ENCODE assay signal across 8 mouse cellular contexts in genomic region chrX:94122709-94123058, GRCm38 (mm10). TPM values are rescaled to one million over a fixed set of nuclear protein-coding genes. Genes with fewer than 3 reads are reported as not detected.
DNase-seq lines count a peak whose midpoint lies in the region; ATAC-seq and TF ChIP-seq lines count a peak whose summit lies in the region.

No protein-coding gene starts in this region.

- ATAC-seq in heart, embryonic 15.5 days (replicated peaks; ENCODE audit: insufficient number of reproducible peaks, insufficient read depth, low FRiP score, low read depth) = peak; percentile 61
- ATAC-seq in liver, embryonic 11.5 days (replicated peaks; ENCODE audit: low FRiP score) = peak; percentile 63

- no peaks in the 10 kb centered on the region for H3K9me3 ChIP-seq in heart, embryonic 15.5 days (replicated peaks)
- no peaks in the 10 kb centered on the region for H3K9me3 ChIP-seq in E14TG2a.4 (ENCODE audit: low read length)
- peaks cover 6% of the 10 kb centered on the region; the same call in 1 of the 2 replicates for H3K9me3 ChIP-seq in forebrain, embryonic 10.5 days
- no peaks in the 10 kb centered on the region for H3K9me3 ChIP-seq in liver, embryonic 11.5 days (ENCODE audit: control insufficient read depth, low read length)

- peaks cover 44% of the 10 kb centered on the region for H3K27me3 ChIP-seq in heart, embryonic 15.5 days
- H3K27me3 ChIP-seq in E14TG2a.4 (ENCODE audit: insufficient read depth, low read length) = no peaks in the 10 kb centered on the region
- peaks cover 98% of the 10 kb centered on the region for H3K27me3 ChIP-seq in forebrain, embryonic 10.5 days (ENCODE audit: poor library complexity, severe bottlenecking)
- peaks cover 37% of the 10 kb centered on the region for H3K27me3 ChIP-seq in liver, embryonic 11.5 days (replicated peaks; ENCODE audit: control insufficient read depth, insufficient read depth, low read length)

- H3K27ac ChIP-seq in heart, embryonic 15.5 days = peak overlapping the region; percentile 97
- peak overlapping the region; percentile 99 for H3K27ac ChIP-seq in forebrain, embryonic 10.5 days
- H3K27ac ChIP-seq in liver, embryonic 11.5 days (ENCODE audit: low read depth, low read length) = peak overlapping the region; percentile 99

- H3K4me3 ChIP-seq in heart, embryonic 15.5 days = peak overlapping the region; percentile 65
- peak overlapping the region; percentile 82 for H3K4me3 ChIP-seq in E14TG2a.4 (replicated peaks; ENCODE audit: low read length)
- peak overlapping the region; percentile 67 for H3K4me3 ChIP-seq in forebrain, embryonic 10.5 days
- H3K4me3 ChIP-seq in liver, embryonic 11.5 days (ENCODE audit: low read depth, low read length) = peak overlapping the region; percentile 74

- peaks cover 4% of the 10 kb centered on the region; the same call in 1 of the 2 replicates for H3K4me1 ChIP-seq in heart, embryonic 15.5 days (replicated peaks)
- peaks cover 26% of the 10 kb centered on the region for H3K4me1 ChIP-seq in E14TG2a.4 (replicated peaks; ENCODE audit: low read depth, low read length)
- H3K4me1 ChIP-seq in forebrain, embryonic 10.5 days = peaks cover 3% of the 10 kb centered on the region; the same call in 1 of the 2 replicates
- H3K4me1 ChIP-seq in liver, embryonic 11.5 days (replicated peaks; ENCODE audit: control insufficient read depth, insufficient read depth, low read length) = peaks cover 5% of the 10 kb centered on the region

- peak overlapping the region; percentile 81 for H3K9ac ChIP-seq in heart, embryonic 15.5 days
- H3K9ac ChIP-seq in liver, embryonic 11.5 days (ENCODE audit: low read depth, low read length) = peak overlapping the region; percentile 93

- H3K4me2 ChIP-seq in heart, embryonic 15.5 days = peak overlapping the region; percentile 64; the same call in 1 of the 2 replicates
- peak overlapping the region; percentile 60 for H3K4me2 ChIP-seq in liver, embryonic 11.5 days

- no peak for DNase-seq in heart, adult 8-10 months (ENCODE audit: low spot score)
- no peak for DNase-seq in forebrain, embryonic 10.5 days (ENCODE audit: extremely low spot score, low spot score)
- no peak for DNase-seq in liver, embryonic 11.5 days (ENCODE audit: low spot score)
- DNase-seq in right cerebral cortex, postnatal 10 days (ENCODE audit: low spot score in 2 of 2) = no peak
- no peak for DNase-seq in frontal cortex, adult 2 months (ENCODE audit: extremely low spot score in 1 of 2, low spot score in 1 of 2)
- no peak for DNase-seq in left cerebral cortex, postnatal 10 days (ENCODE audit: extremely low spot score in 1 of 2, low spot score in 2 of 2)

- TF ChIP-seq CTCF in E14TG2a.4 (conservative IDR thresholded peaks at IDR 0.05; ENCODE audit: low read length) = no peak

- WGBS in heart, embryonic 15.5 days = 18% methylated on average over 43 of the region's 53 CpGs
- WGBS in forebrain, embryonic 10.5 days = 30% methylated on average over 51 of the region's 53 CpGs
- WGBS in liver, embryonic 11.5 days = 15% methylated on average over 42 of the region's 53 CpGs

- intact Hi-C loops in left cerebral cortex, postnatal 10 days (cut with DNase I) = loop anchor here (5.0 kb wide), 1 partner anchor 55 kb away; no protein-coding TSS in a partner anchor

- no peaks in the 10 kb centered on the region for H3K36me3 ChIP-seq in heart, embryonic 15.5 days
- H3K36me3 ChIP-seq in E14TG2a.4 (ENCODE audit: insufficient read depth, low read length) = no peaks in the 10 kb centered on the region
- H3K36me3 ChIP-seq in forebrain, embryonic 10.5 days (replicated peaks) = no peaks in the 10 kb centered on the region
- no peaks in the 10 kb centered on the region for H3K36me3 ChIP-seq in liver, embryonic 11.5 days (ENCODE audit: control insufficient read depth, insufficient read depth, low read length)

RNA-seq across cellular contexts. Expression of gene Zfx, which starts 0.8 kb away (rescaled TPM):
- 19.9 and 20.2 TPM in 2 replicates for polyA plus RNA-seq in heart, embryonic 15.5 days (2015; fragmentation: Nextera tagmentation; extraction: Ambion mirVana)
- total RNA-seq in heart, adult 8-10 months (2022) = 10 to 100 TPM; 22.4 to 28.4 (median 24.6) TPM
- 27.2 and 29.0 TPM in 2 replicates for polyA plus RNA-seq in forebrain, embryonic 10.5 days (2016; fragmentation: Nextera tagmentation; extraction: Ambion mirVana)
- 17.8 and 24.5 TPM in 2 replicates for polyA plus RNA-seq in liver, embryonic 11.5 days (2014; fragmentation: Nextera tagmentation; extraction: Ambion mirVana)
- 11.3 and 11.4 TPM in 2 replicates for polyA plus RNA-seq in frontal cortex, adult 2 months (2012; rRNA removed)
- 10 to 100 TPM; 25.3 to 25.5 TPM for total RNA-seq in left cerebral cortex, postnatal 10 days (2021)
